Mouse (Mus musculus): ENCODE measurements at regions not wholly inside any gene's neighbourhood (a gene's known extent, or its start where the extent isn't known, plus 50 kb on each side); places are given as distances from the start of the nearest gene placed in this dataset.

DNA sequence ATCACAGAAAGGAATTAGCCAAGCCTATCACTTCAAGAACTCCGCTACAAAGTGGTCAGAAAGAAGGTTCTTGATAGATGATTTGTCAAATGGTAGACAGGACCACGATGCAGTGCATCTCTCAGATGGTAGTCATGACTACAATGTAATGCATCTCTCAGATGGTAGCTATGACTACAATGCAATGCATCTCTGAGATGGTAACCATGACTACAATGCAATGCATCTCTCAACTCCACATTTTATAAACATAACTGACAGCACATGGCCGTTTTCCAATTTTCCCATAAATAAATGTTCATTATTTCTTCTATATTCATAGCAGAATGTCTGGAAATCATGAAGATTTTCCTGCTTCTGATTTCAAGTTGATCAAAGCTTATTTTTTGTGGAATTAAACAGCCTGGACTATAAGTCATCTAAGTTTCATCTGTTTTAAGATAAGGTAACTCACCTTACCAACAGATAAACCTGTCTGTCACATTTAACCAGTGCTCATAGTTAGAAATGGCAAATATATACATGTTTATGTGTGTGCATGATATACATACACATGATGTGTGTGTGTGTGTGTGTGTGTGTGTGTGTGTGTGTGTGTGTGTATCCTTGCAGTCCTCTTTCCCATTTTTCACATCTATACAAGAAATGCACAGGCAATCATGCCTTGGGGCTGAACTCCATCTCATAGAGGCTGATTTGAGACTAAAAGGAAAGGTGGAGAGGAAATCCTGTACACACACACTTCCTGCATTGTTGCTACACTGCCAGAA lies 122.4 kb downstream of the Phf3 start:
- H3K4me1 ChIP-seq (ENCODE audit: control insufficient read depth, insufficient read depth, low read length) = no peaks in the 10 kb centered on the region
- TF ChIP-seq POLR2A (IDR thresholded peaks at IDR 0.05; ENCODE audit: borderline replicate concordance, extremely low read depth, insufficient read depth, insufficient read length) = no peak
- no peak for ATAC-seq (ENCODE audit: low FRiP score, low read depth)
- no peak overlapping the region for H3K4me2 ChIP-seq (replicated peaks; ENCODE audit: low read depth, low read length, severe bottlenecking)
- WGBS = 75% methylated on average over 3 of the region's 3 CpGs
- no peaks in the 10 kb centered on the region for H3K27me3 ChIP-seq (ENCODE audit: control insufficient read depth, insufficient read depth, low read length)
- DNase-seq (ENCODE audit: low spot score) = no peak
- no peak overlapping the region for H3K4me3 ChIP-seq (replicated peaks; ENCODE audit: low read length)
- H3K9ac ChIP-seq (ENCODE audit: low read depth, low read length, severe bottlenecking) = no peak overlapping the region
- H3K9me3 ChIP-seq (ENCODE audit: control insufficient read depth, low read length) = no peaks in the 10 kb centered on the region
- H3K36me3 ChIP-seq (ENCODE audit: control insufficient read depth, insufficient read depth, low read length) = no peaks in the 10 kb centered on the region
- H3K27ac ChIP-seq (replicated peaks; ENCODE audit: low read depth, low read length) = no peak overlapping the region

DNA sequence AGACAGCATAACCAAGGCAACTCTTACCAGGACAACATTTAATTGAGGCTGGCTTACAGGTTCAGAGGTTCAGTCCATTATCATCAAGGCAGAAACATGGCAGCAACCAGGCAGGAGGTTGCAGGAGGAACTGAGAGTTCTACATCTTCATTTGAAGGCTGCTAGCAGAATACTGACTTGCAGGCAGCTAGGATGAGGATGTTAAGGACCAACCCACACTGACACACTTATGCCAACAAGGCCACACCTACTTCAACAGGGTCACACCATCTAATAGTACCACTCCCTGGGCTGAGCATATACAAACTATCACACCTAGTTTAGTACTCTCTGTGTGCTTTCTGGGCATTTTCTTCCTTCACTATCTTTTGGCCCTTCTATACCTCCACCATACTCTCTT lies 131.8 kb downstream of the Phf3 start:
- no peak overlapping the region for H3K4me3 ChIP-seq (replicated peaks; ENCODE audit: low read length)
- DNase-seq (ENCODE audit: low spot score) (no peak), ATAC-seq (ENCODE audit: low FRiP score, low read depth) (no peak)
- H3K27ac ChIP-seq (replicated peaks; ENCODE audit: low read depth, low read length) = no peak overlapping the region
- no peak overlapping the region for H3K9ac ChIP-seq (ENCODE audit: low read depth, low read length, severe bottlenecking)
- H3K27me3 ChIP-seq (ENCODE audit: control insufficient read depth, insufficient read depth, low read length) = no peaks in the 10 kb centered on the region
- TF ChIP-seq POLR2A (IDR thresholded peaks at IDR 0.05; ENCODE audit: borderline replicate concordance, extremely low read depth, insufficient read depth, insufficient read length) = no peak
- no peaks in the 10 kb centered on the region for H3K36me3 ChIP-seq (ENCODE audit: control insufficient read depth, insufficient read depth, low read length)
- no peak overlapping the region for H3K4me2 ChIP-seq (replicated peaks; ENCODE audit: low read depth, low read length, severe bottlenecking)
- H3K4me1 ChIP-seq (ENCODE audit: control insufficient read depth, insufficient read depth, low read length) = no peaks in the 10 kb centered on the region
- no peaks in the 10 kb centered on the region for H3K9me3 ChIP-seq (ENCODE audit: control insufficient read depth, low read length)

DNA sequence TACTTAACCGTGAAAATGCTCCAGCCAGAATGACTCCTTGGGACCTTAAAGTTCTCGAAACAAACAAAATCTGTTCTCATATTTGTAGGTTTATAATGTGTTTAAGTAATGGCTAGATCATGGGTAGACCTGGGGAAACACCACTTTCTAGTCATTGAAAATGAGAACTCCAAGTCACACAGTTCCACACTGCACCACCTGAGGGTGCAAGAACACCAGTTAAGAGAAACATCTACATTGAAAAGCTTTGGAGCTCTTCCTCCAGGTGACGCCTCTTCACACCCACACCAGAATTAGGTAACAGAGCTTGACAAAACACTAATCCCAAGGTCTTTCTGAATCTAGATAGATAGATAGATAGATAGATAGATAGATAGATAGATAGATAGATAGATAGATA lies 132.9 kb downstream of the Phf3 start:
- no peak overlapping the region for H3K9ac ChIP-seq (ENCODE audit: low read depth, low read length, severe bottlenecking)
- H3K36me3 ChIP-seq (ENCODE audit: control insufficient read depth, insufficient read depth, low read length) = no peaks in the 10 kb centered on the region
- H3K4me3 ChIP-seq (replicated peaks; ENCODE audit: low read length) = no peak overlapping the region
- WGBS = 70% methylated on average over 3 of the region's 3 CpGs
- no peak for TF ChIP-seq POLR2A (IDR thresholded peaks at IDR 0.05; ENCODE audit: borderline replicate concordance, extremely low read depth, insufficient read depth, insufficient read length)
- H3K9me3 ChIP-seq (ENCODE audit: control insufficient read depth, low read length) = no peaks in the 10 kb centered on the region
- ATAC-seq (ENCODE audit: low FRiP score, low read depth) (no peak), DNase-seq (ENCODE audit: low spot score) (no peak)
- H3K4me2 ChIP-seq (replicated peaks; ENCODE audit: low read depth, low read length, severe bottlenecking) = no peak overlapping the region
- H3K4me1 ChIP-seq (ENCODE audit: control insufficient read depth, insufficient read depth, low read length) = no peaks in the 10 kb centered on the region
- no peaks in the 10 kb centered on the region for H3K27me3 ChIP-seq (ENCODE audit: control insufficient read depth, insufficient read depth, low read length)
- H3K27ac ChIP-seq (replicated peaks; ENCODE audit: low read depth, low read length) = no peak overlapping the region

- Histone ChIP-seq H3K27ac (replicated peaks; ENCODE audit: low read depth, low read length) (no peak overlapping the region), H3K36me3 (ENCODE audit: control insufficient read depth, insufficient read depth, low read length) (no peaks in the 10 kb centered on the region), H3K9me3 (ENCODE audit: control insufficient read depth, low read length) (no peaks in the 10 kb centered on the region), H3K9ac (ENCODE audit: low read depth, low read length, severe bottlenecking) (no peak overlapping the region), H3K4me1 (ENCODE audit: control insufficient read depth, insufficient read depth, low read length) (no peaks in the 10 kb centered on the region), H3K4me3 (replicated peaks; ENCODE audit: low read length) (no peak overlapping the region), H3K27me3 (ENCODE audit: control insufficient read depth, insufficient read depth, low read length) (no peaks in the 10 kb centered on the region), H3K4me2 (replicated peaks; ENCODE audit: low read depth, low read length, severe bottlenecking) (no peak overlapping the region)
- 68% methylated on average over 2 of the region's 2 CpGs for WGBS
- DNase-seq (ENCODE audit: low spot score) (no peak), ATAC-seq (ENCODE audit: low FRiP score, low read depth) (no peak)
- no peak for TF ChIP-seq POLR2A (IDR thresholded peaks at IDR 0.05; ENCODE audit: borderline replicate concordance, extremely low read depth, insufficient read depth, insufficient read length)
Measured at GRCm38 (mm10) chr1:30721519-30721918, 152.2 kb downstream of the Phf3 start.

- 81% methylated on average over 2 of the region's 2 CpGs for WGBS
- Histone ChIP-seq H3K27ac (replicated peaks; ENCODE audit: low read depth, low read length) (no peak overlapping the region), H3K4me1 (ENCODE audit: control insufficient read depth, insufficient read depth, low read length) (no peaks in the 10 kb centered on the region), H3K4me2 (replicated peaks; ENCODE audit: low read depth, low read length, severe bottlenecking) (no peak overlapping the region), H3K9me3 (ENCODE audit: control insufficient read depth, low read length) (no peaks in the 10 kb centered on the region), H3K4me3 (replicated peaks; ENCODE audit: low read length) (no peak overlapping the region), H3K9ac (ENCODE audit: low read depth, low read length, severe bottlenecking) (no peak overlapping the region), H3K36me3 (ENCODE audit: control insufficient read depth, insufficient read depth, low read length) (no peaks in the 10 kb centered on the region), H3K27me3 (ENCODE audit: control insufficient read depth, insufficient read depth, low read length) (no peaks in the 10 kb centered on the region)
- TF ChIP-seq POLR2A (IDR thresholded peaks at IDR 0.05; ENCODE audit: borderline replicate concordance, extremely low read depth, insufficient read depth, insufficient read length) = no peak
- DNase-seq (ENCODE audit: low spot score) (no peak), ATAC-seq (ENCODE audit: low FRiP score, low read depth) (no peak)
Measured at GRCm38 (mm10) chr1:30720829-30721228, 152.9 kb downstream of the Phf3 start.

All from limb, embryonic 14.5 days (tissue).